Mouse (Mus musculus) liver, embryonic 14.5 days (tissue): ENCODE data around the gene Oard1.

ENCODE experiments used
- CTCF ChIP-seq: IDR thresholded peaks from 2 replicates; pipeline ENCODE4 v1.5.1; 2016; ENCODE audit warnings: antibody characterized with exemption, low read depth, control low read depth
- EP300 ChIP-seq: IDR thresholded peaks from 2 replicates; pipeline ENCODE4 v1.6.1; 2016; ENCODE audit warnings: antibody characterized with exemption, low read depth

GRCm38 (mm10) chr17:48430394-48430793 is 20.6 kb downstream of the Oard1 start:
- no peak for TF ChIP-seq CTCF
- TF ChIP-seq EP300 = no peak
